Mouse (Mus musculus) testis, adult 2 months (tissue): ENCODE data around the gene Rnf181. TPM values are rescaled to one million over a fixed set of nuclear protein-coding genes. Genes with fewer than 3 reads are reported as not detected.
A peak's percentile ranks its signal among the peaks of the same experiment; 100 is the strongest.

Experiments used
- H3K27ac ChIP-seq: fragments of 200-500 bp; 2 replicates; pipeline ENCODE4 v1.5.1; 2012; ENCODE audit warnings: low read depth, low read length; ENCODE audit not compliant: control insufficient read depth, insufficient read depth
- H3K27me3 ChIP-seq: fragments of 200-500 bp; 2 replicates; pipeline ENCODE4 v1.6.1; 2012; ENCODE audit warnings: mild to moderate bottlenecking, low read length, moderate library complexity; ENCODE audit not compliant: control insufficient read depth, insufficient read depth
- H3K36me3 ChIP-seq: fragments of 200-500 bp; 2 replicates; pipeline ENCODE4 v1.6.1; 2012; ENCODE audit warnings: mild to moderate bottlenecking, low read length; ENCODE audit not compliant: control insufficient read depth, insufficient read depth
- H3K4me1 ChIP-seq: fragments of 200-500 bp; 2 replicates; pipeline ENCODE4 v1.6.1; 2012; ENCODE audit warnings: low read length; ENCODE audit not compliant: control insufficient read depth, insufficient read depth
- H3K4me3 ChIP-seq: fragments of 200-500 bp; 2 replicates; pipeline ENCODE4 v1.5.1; 2012; ENCODE audit warnings: low read depth, mild to moderate bottlenecking, low read length, moderate library complexity, mixed read lengths; ENCODE audit not compliant: control insufficient read depth
- CTCF ChIP-seq: fragments of 200-500 bp; IDR thresholded peaks from 2 replicates; pipeline ENCODE4 v1.5.1; 2012; ENCODE audit warnings: low read depth, mild to moderate bottlenecking, inconsistent platforms, low read length, moderate library complexity; ENCODE audit not compliant: control insufficient read depth, insufficient read depth, insufficient replicate concordance
- POLR2A ChIP-seq: fragments of 200-500 bp; IDR thresholded peaks from 2 replicates; pipeline ENCODE4 v1.6.1; 2012; ENCODE audit warnings: low read depth, mild to moderate bottlenecking, inconsistent platforms, low read length, moderate library complexity; ENCODE audit not compliant: control insufficient read depth
- polyA plus RNA-seq: library from polyadenylated mRNA; depleted of rRNA; stranded (reverse); fragments of >200 nt; gene quantifications from 2 replicates; pipeline ENCODE4 v1.2.3, GENCODE M21; 2012

Gene Rnf181
- polyA plus RNA-seq, 1 experiment: 298 TPM

DNA sequence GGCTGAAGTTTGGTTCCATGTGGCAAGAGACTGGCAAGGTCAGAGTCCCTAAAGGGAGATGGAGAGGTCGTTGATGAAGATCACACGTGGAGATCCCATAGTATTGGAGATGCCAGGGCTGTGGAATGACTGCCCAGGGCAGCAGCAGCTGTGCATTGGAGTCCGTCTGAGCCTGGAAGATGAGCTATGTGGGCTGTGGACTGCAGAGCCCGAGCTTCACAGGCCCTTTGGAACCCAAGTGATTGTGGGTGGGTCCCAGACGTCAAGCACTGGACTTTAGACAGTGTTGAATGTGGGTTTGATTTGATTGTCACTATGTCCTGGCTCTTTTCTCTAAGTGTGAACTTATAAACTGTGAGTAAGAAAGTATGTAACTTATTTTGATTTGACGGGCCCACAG is 1.8 kb downstream of the Rnf181 start:
- peak overlapping the region; percentile 45 for H3K4me3 ChIP-seq
- H3K4me1 ChIP-seq: peaks cover 20% of the 10 kb centered on the region
- TF ChIP-seq POLR2A (no peak), CTCF (no peak)

DNA sequence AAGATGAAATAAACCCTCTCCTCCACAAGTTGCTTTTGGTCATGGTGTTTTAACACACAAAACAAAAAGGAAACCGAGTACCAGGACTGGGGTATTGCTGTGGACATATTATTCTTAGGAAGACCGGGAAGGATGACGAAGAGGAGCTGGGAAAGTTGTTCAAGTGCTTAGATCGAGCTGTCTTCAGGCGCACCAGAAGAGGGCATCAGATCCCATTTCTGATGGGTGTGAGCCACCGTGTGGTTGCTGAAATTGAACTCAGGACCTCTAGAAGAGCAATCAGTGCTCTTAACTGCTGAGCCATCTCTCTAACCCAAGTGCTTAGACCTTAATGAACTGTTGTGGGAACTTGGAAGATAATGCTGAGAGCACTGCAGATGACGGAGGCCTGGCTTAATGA is 2.7 kb downstream of the Rnf181 start:
- no peak for TF ChIP-seq POLR2A
- no peak for TF ChIP-seq CTCF
- Histone ChIP-seq H3K4me3 (no peak overlapping the region), H3K27me3 (no peaks in the 10 kb centered on the region), H3K27ac (no peak overlapping the region), H3K36me3 (peaks cover 3% of the 10 kb centered on the region; the same call in 1 of the 2 replicates), H3K4me1 (peaks cover 13% of the 10 kb centered on the region)

More for the DNA sequence above, 1.8 kb downstream of the Rnf181 start:
- H3K27me3 ChIP-seq: no peaks in the 10 kb centered on the region
- no peak overlapping the region for H3K27ac ChIP-seq
- H3K36me3 ChIP-seq: peaks cover 4% of the 10 kb centered on the region; the same call in 1 of the 2 replicates

DNA sequence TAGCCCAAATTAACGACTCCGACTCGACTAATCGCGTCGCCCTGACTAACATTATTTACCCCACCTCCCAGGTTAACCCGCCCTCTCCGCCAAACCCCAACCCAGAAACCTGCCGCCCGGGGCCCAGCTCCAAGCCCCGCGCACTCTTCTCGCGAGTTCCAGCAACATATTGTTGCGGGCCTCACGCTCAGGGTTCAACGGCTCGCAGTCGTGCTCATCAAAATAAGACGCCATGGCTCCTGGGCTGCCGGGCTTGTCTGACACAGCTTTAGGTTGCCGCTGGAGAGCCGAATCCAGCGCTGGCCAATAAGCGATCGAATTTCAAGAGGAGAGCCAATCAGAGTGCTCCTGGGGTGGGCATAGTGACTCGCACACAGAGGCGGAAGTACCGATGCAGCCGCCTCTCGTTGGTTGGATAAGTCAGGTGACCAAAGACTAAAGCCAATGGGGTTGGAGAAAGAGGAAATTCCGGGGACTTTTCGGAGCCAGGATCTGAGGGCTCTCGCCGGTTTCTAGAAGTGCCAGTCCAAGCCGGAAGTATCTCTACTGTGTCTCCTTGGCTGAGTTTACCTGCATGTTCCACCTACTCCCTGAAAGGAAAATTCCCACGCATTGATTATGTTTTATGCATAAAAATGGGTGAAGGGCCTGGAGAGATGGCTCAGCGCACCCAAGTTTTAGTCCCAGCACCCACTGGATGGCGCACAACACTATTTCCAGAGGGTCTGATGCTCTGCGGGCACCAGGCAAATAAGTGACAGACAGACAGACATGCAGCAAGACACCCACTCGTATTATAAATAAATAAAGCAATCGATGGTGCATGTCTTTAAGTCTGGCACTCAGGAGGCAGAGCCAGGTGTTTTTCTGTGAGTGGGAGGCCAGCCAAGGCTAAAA is 4.4 kb downstream of the Rnf181 start:
- Histone ChIP-seq H3K27me3 (no peaks in the 10 kb centered on the region), H3K27ac (peak overlapping the region; percentile 93), H3K36me3 (peaks cover 2% of the 10 kb centered on the region; the same call in 1 of the 2 replicates), H3K4me3 (peak overlapping the region; percentile 94), H3K4me1 (peaks cover 13% of the 10 kb centered on the region)
- TF ChIP-seq POLR2A (peak; percentile 94), CTCF (no peak)

DNA sequence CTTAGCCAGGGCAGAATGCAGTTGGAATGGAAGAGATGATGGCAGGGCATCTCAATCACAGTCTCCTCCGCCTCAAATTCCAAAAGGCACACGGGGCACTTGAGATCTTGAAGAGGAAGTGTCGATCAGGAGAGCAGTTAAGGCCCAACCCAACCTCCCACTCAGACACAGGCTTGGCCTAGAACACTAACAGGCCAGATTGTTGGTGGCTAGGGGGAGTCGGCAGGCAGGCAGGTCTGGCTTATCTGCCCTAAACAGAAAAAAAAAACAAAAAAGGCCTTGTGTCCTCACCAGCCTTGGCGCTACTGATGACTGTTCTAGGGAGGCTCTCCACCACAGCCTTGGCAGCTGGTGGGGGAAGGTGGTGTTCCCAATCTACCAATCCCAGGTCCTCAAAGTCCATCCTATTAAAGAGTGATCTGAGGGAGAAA is 5.6 kb downstream of the Rnf181 start:
- Histone ChIP-seq H3K27ac (peak overlapping the region; percentile 89; the same call in 1 of the 2 replicates), H3K4me1 (peaks cover 13% of the 10 kb centered on the region), H3K36me3 (peaks cover 2% of the 10 kb centered on the region; the same call in 1 of the 2 replicates), H3K4me3 (peak overlapping the region; percentile 94), H3K27me3 (no peaks in the 10 kb centered on the region)
- TF ChIP-seq POLR2A: no peak

DNA sequence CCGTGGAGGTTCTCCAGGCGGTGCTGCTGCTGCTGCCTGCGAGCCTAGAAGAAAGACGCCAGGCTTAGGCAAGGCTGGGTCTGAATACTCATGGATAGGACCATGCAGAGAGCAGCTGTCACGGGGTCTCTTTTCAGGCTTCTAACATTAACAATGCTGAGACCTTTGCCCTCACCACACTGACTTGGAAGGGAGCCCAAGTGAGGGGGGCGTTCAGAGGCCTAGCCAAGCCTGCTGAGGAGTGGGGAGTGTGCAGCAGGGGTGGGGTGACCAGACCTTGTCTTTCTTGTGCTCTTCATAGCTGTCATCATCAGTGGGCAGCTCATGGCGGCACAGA is 6.2 kb downstream of the Rnf181 start:
- no peaks in the 10 kb centered on the region for H3K27me3 ChIP-seq
- no peak for TF ChIP-seq POLR2A
- TF ChIP-seq CTCF: no peak
- H3K36me3 ChIP-seq: peaks cover 2% of the 10 kb centered on the region; the same call in 1 of the 2 replicates
- H3K27ac ChIP-seq: peak overlapping the region; percentile 71; the same call in 1 of the 2 replicates
- peaks cover 15% of the 10 kb centered on the region for H3K4me1 ChIP-seq
- peak overlapping the region; percentile 94 for H3K4me3 ChIP-seq

DNA sequence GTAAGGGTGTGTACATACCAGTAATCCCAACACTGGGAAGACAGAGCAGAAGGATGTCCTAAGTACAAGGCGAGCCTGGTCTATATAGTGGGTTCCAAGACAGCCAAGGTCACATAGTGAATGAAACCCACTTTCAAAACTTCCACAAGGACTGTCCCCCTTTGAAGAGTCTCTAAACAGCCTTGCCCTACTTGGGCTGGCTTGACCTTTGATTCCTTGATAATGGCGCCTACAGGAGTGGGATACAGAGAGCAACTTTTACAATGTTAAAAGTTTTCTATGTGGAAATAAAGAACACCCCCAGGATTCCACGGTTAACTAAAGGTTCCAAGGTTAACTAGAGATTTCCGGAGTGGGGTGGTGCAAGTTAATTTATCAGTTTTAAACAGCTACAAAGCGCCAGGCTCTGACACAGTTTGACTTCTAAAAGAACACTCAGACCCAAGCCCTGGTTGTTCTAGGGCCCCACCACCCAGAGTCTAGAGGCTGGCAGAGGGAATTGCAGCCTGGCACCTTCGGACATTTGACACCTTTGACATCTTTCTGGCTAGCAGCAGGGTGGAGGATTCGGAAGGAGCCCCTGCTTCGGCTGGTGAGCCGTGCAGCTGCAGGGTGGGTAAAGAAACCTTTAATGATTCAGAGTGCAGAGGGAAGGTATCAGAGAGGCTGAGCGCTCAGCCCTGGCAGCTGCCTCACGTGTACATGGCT is 6.7 kb downstream of the Rnf181 start:
- H3K27ac ChIP-seq: peak overlapping the region; percentile 71; the same call in 1 of the 2 replicates
- peak overlapping the region; percentile 94 for H3K4me3 ChIP-seq
- no peaks in the 10 kb centered on the region for H3K27me3 ChIP-seq
- TF ChIP-seq CTCF (no peak), POLR2A (no peak)
- H3K4me1 ChIP-seq: peaks cover 16% of the 10 kb centered on the region
- H3K36me3 ChIP-seq: peaks cover 2% of the 10 kb centered on the region; the same call in 1 of the 2 replicates

DNA sequence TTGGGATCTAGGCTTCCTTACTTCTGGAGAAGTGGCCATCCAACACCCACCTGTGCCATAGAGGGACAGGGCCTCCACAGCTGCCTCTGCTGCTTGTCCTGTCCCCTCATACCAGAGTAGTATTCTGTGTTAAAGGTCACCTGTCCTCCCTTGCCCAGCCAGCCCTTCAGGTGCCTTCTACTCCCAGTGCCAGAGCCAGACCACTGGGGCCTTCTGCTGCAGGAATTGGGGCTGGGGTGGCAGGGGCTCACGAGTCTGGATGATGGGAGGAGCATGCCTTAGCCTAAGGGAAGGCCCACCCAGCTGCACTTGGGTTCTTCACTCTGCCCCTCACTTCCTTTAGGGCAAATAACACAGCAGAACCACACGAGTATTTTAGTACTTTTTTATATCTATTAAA is 7.4 kb downstream of the Rnf181 start:
- peaks cover 2% of the 10 kb centered on the region; the same call in 1 of the 2 replicates for H3K36me3 ChIP-seq
- H3K27me3 ChIP-seq: no peaks in the 10 kb centered on the region
- no peak overlapping the region for H3K4me3 ChIP-seq
- H3K4me1 ChIP-seq: peaks cover 20% of the 10 kb centered on the region
- TF ChIP-seq POLR2A (no peak), CTCF (no peak)
- H3K27ac ChIP-seq: no peak overlapping the region
